Mouse (Mus musculus) MEL (cell line): ENCODE measurements around the gene Ranbp1. TPM values are rescaled to one million over a fixed set of nuclear protein-coding genes. Genes with fewer than 3 reads are reported as not detected.

Experiments used
- DNase-seq: peaks from one replicate; pipeline ENCODE4 v3.0.0; 2011; ENCODE audit warnings: low read depth, low spot score
- H3K27ac ChIP-seq: 2 replicates; pipeline ENCODE4 v1.5.1; 2012; ENCODE audit warnings: low read depth, mild to moderate bottlenecking, control low read depth, low read length, moderate library complexity; ENCODE audit not compliant: control insufficient read depth
- H3K27me3 ChIP-seq, 2 experiments: fragments of 150-350 bp in 1 of 2; sonication (generic) in 1 of 2; 2 replicates each; pipeline ENCODE4 v1.6.1; 2012; ENCODE audit warnings: low read length in 2 of 2, mild to moderate bottlenecking in 2 of 2, improper control_type of control experiment in 1 of 2, moderate library complexity in 1 of 2; ENCODE audit not compliant: insufficient read depth in 2 of 2, control insufficient read depth in 1 of 2
- H3K36me3 ChIP-seq, 2 experiments: 2 replicates each; pipeline ENCODE4 v1.6.1; 2012 to 2014; ENCODE audit warnings: low read length in 2 of 2, improper control_type of control experiment in 1 of 2, inconsistent platforms in 1 of 2, mild to moderate bottlenecking in 1 of 2; ENCODE audit not compliant: insufficient read depth in 2 of 2, control insufficient read depth in 1 of 2
- H3K4me1 ChIP-seq, 2 experiments: fragments of 150-350 bp in 1 of 2; sonication (generic) in 1 of 2; 2 replicates each; pipeline ENCODE4 v1.6.1; 2012; ENCODE audit warnings: low read length in 2 of 2, improper control_type of control experiment in 1 of 2, mild to moderate bottlenecking in 1 of 2; ENCODE audit not compliant: insufficient read depth in 2 of 2, control insufficient read depth in 1 of 2
- H3K4me3 ChIP-seq, 2 experiments: fragments of 150-350 bp in 1 of 2; sonication (generic) in 1 of 2; 2 replicates each; pipeline ENCODE4 v1.5.1; 2012; ENCODE audit warnings: low read depth in 2 of 2, low read length in 2 of 2, mild to moderate bottlenecking in 2 of 2, moderate library complexity in 2 of 2, control low read depth in 1 of 2, improper control_type of control experiment in 1 of 2; ENCODE audit not compliant: control insufficient read depth in 1 of 2, insufficient read depth in 1 of 2
- H3K79me2 ChIP-seq: 2 replicates; pipeline ENCODE4 v1.6.1; 2012; ENCODE audit warnings: mild to moderate bottlenecking, low read length, moderate library complexity; ENCODE audit not compliant: control insufficient read depth, poor library complexity, insufficient read depth
- H3K9ac ChIP-seq: 2 replicates; pipeline ENCODE4 v1.6.1; 2012; ENCODE audit warnings: low read depth, mild to moderate bottlenecking, control low read depth, low read length, moderate library complexity; ENCODE audit not compliant: control insufficient read depth, poor library complexity, severe bottlenecking
- H3K9me3 ChIP-seq: fragments of 150-350 bp; sonication (generic); replicated peaks from 2 replicates; pipeline ENCODE4 v1.6.1; 2012; ENCODE audit warnings: mild to moderate bottlenecking, low read length, improper control_type of control experiment, moderate library complexity; ENCODE audit not compliant: insufficient read depth
- CHD1 ChIP-seq: IDR thresholded peaks from 2 replicates; pipeline ENCODE4 v1.6.1; 2012; ENCODE audit warnings: low read depth, mild to moderate bottlenecking, inconsistent platforms, low read length, improper control_type of control experiment
- CTCF ChIP-seq, 3 experiments: IDR thresholded peaks in 2 of 3; conservative IDR thresholded peaks in 1 of 3; 2 replicates each; pipeline ENCODE4 v1.5.1; 2011 to 2012; ENCODE audit warnings: low read length in 3 of 3, low read depth in 2 of 3, mild to moderate bottlenecking in 2 of 3, improper control_type of control experiment in 1 of 3, inconsistent platforms in 1 of 3, mixed read lengths in 1 of 3, moderate library complexity in 1 of 3; ENCODE audit not compliant: control insufficient read depth in 1 of 3, insufficient read depth in 1 of 3, poor library complexity in 1 of 3, severe bottlenecking in 1 of 3
- ELF1 ChIP-seq: IDR thresholded peaks from 2 replicates; pipeline ENCODE4 v1.6.1; 2014; ENCODE audit warnings: low read depth, mild to moderate bottlenecking, inconsistent platforms, low read length, improper control_type of control experiment, moderate library complexity
- EP300 ChIP-seq, 2 experiments: IDR thresholded peaks; 2 replicates each; pipeline ENCODE4 v1.6.1; 2011; ENCODE audit warnings: improper control_type of control experiment in 2 of 2, low read length in 2 of 2, low read depth in 1 of 2, mild to moderate bottlenecking in 1 of 2
- ETS1 ChIP-seq: IDR thresholded peaks from 2 replicates; pipeline ENCODE4 v1.6.1; 2012; ENCODE audit warnings: low read depth, mild to moderate bottlenecking, inconsistent platforms, low read length, improper control_type of control experiment, moderate library complexity
- GABPA ChIP-seq: IDR thresholded peaks from 2 replicates; pipeline ENCODE4 v1.6.1; 2012; ENCODE audit warnings: low read depth, mild to moderate bottlenecking, inconsistent platforms, low read length, improper control_type of control experiment, moderate library complexity
- MAX ChIP-seq: IDR thresholded peaks from 2 replicates; pipeline ENCODE4 v1.6.1; 2011; ENCODE audit warnings: low read length, improper control_type of control experiment
- MEF2A ChIP-seq: IDR thresholded peaks from 2 replicates; pipeline ENCODE4 v1.6.1; 2014; ENCODE audit warnings: low read depth, mild to moderate bottlenecking, inconsistent platforms, low read length, improper control_type of control experiment; ENCODE audit not compliant: poor library complexity, insufficient replicate concordance, severe bottlenecking; ENCODE audit errors: extremely low read depth
- MXI1 ChIP-seq: IDR thresholded peaks from 2 replicates; pipeline ENCODE4 v1.6.1; 2011; ENCODE audit warnings: mild to moderate bottlenecking, low read depth, low read length, improper control_type of control experiment
- MYC ChIP-seq: IDR thresholded peaks from 2 replicates; pipeline ENCODE4 v1.6.1; 2011; ENCODE audit warnings: low read depth, mild to moderate bottlenecking, low read length, improper control_type of control experiment, moderate library complexity
- NRF1 ChIP-seq: IDR thresholded peaks from 2 replicates; pipeline ENCODE4 v1.6.1; 2014; ENCODE audit warnings: low read depth, mild to moderate bottlenecking, inconsistent platforms, low read length, improper control_type of control experiment, moderate library complexity; ENCODE audit not compliant: poor library complexity, insufficient read depth, severe bottlenecking
- POLR2A ChIP-seq, 2 experiments: IDR thresholded peaks; 2 replicates each; pipeline ENCODE4 v1.6.1; 2011 to 2012; ENCODE audit warnings: low read length in 2 of 2, mild to moderate bottlenecking in 2 of 2, control low read depth in 1 of 2, improper control_type of control experiment in 1 of 2, low read depth in 1 of 2, moderate library complexity in 1 of 2; ENCODE audit not compliant: control insufficient read depth in 1 of 2, insufficient read depth in 1 of 2, poor library complexity in 1 of 2
- POLR2AphosphoS2 ChIP-seq: IDR thresholded peaks from 2 replicates; pipeline ENCODE4 v1.6.1; 2011; ENCODE audit warnings: low read length, improper control_type of control experiment
- RAD21 ChIP-seq: IDR thresholded peaks from 2 replicates; pipeline ENCODE4 v1.6.1; 2011; ENCODE audit warnings: mild to moderate bottlenecking, low read depth, low read length, improper control_type of control experiment
- RCOR1 ChIP-seq: IDR thresholded peaks from 2 replicates; pipeline ENCODE4 v1.6.1; 2012; ENCODE audit warnings: low read depth, mild to moderate bottlenecking, inconsistent platforms, low read length, improper control_type of control experiment
- SMC3 ChIP-seq: IDR thresholded peaks from 2 replicates; pipeline ENCODE4 v1.6.1; 2011; ENCODE audit warnings: low read depth, low read length, improper control_type of control experiment
- TAL1 ChIP-seq: IDR thresholded peaks from 2 replicates; pipeline ENCODE4 v1.6.1; 2012; ENCODE audit warnings: mild to moderate bottlenecking, inconsistent platforms, low read length, moderate library complexity, mixed read lengths
- TBP ChIP-seq: IDR thresholded peaks from 2 replicates; pipeline ENCODE4 v1.8.0; 2011; ENCODE audit warnings: low read depth, low read length, improper control_type of control experiment
- TCF12 ChIP-seq: IDR thresholded peaks from 2 replicates; pipeline ENCODE4 v1.6.1; 2014; ENCODE audit warnings: low read depth, mild to moderate bottlenecking, inconsistent platforms, low read length, improper control_type of control experiment, moderate library complexity
- USF1 ChIP-seq: IDR thresholded peaks from 2 replicates; pipeline ENCODE4 v1.6.1; 2014; ENCODE audit warnings: low read depth, mild to moderate bottlenecking, inconsistent platforms, low read length, improper control_type of control experiment, moderate library complexity
- USF2 ChIP-seq, 2 experiments: IDR thresholded peaks; 2 replicates each; pipeline ENCODE4 v1.6.1; 2011 to 2012; ENCODE audit warnings: improper control_type of control experiment in 2 of 2, low read length in 2 of 2, borderline replicate concordance in 1 of 2, inconsistent platforms in 1 of 2, low read depth in 1 of 2, mild to moderate bottlenecking in 1 of 2; ENCODE audit not compliant: insufficient read depth in 1 of 2
- ZC3H11A ChIP-seq: IDR thresholded peaks from 2 replicates; pipeline ENCODE4 v1.6.1; 2012; ENCODE audit warnings: low read depth, mild to moderate bottlenecking, inconsistent platforms, low read length, improper control_type of control experiment
- polyA plus RNA-seq, 2 experiments: library from polyadenylated mRNA; stranded (reverse) in 1 of 2; unstranded in 1 of 2; fragments of >175 nt in 1 of 2; fragments of >200 nt in 1 of 2; gene quantifications; 2 replicates each; pipeline versions ENCODE4 v1.2.1 to v1.2.4; 2012; ENCODE audit warnings: low replicate concordance in 2 of 2, low read depth in 1 of 2; ENCODE audit not compliant: insufficient read length in 2 of 2, insufficient read depth in 1 of 2, missing spikeins in 1 of 2
- total RNA-seq: library from RNA; depleted of rRNA; stranded (reverse); fragments of 300-350 nt; gene quantifications from 2 replicates; pipeline ENCODE4 v1.2.3, GENCODE M21; 2012

The Ranbp1 gene
- total and polyA plus RNA-seq, 3 experiments, result 162 to 681 (median 440) TPM

GRCm38 (mm10) chr16:18218580-18218996 lies 29.9 kb downstream of the Ranbp1 start:
- no peak for DNase-seq
- H3K79me2 ChIP-seq, result no peaks in the 10 kb centered on the region
- H3K27ac ChIP-seq, result no peak overlapping the region
- TF ChIP-seq MAX (no peak), TAL1 (no peak), CTCF (IDR thresholded peaks at IDR 0.05 in 2 of 3, conservative IDR thresholded peaks at IDR 0.05 in 1 of 3; ENCODE audit: control insufficient read depth in 1 of 3, insufficient read depth in 1 of 3, low read depth in 2 of 3, low read length in 3 of 3, poor library complexity in 1 of 3, severe bottlenecking in 1 of 3) (no peak), RAD21 (no peak), USF2 (IDR thresholded peaks at IDR 0.05; ENCODE audit: borderline replicate concordance in 1 of 2, insufficient read depth in 1 of 2, low read depth in 1 of 2, low read length in 2 of 2) (no peak), RCOR1 (no peak), ETS1 (no peak), POLR2A (IDR thresholded peaks at IDR 0.05; ENCODE audit: control insufficient read depth in 1 of 2, insufficient read depth in 1 of 2, low read depth in 1 of 2, low read length in 2 of 2, poor library complexity in 1 of 2) (no peak), ZC3H11A (no peak), USF1 (no peak), TCF12 (no peak), POLR2AphosphoS2 (no peak), NRF1 (no peak), TBP (no peak), MEF2A (no peak), MYC (no peak), GABPA (no peak)
- H3K36me3 ChIP-seq, result no peaks in the 10 kb centered on the region
- H3K9me3 ChIP-seq, result no peaks in the 10 kb centered on the region
- H3K4me3 ChIP-seq, result no peak overlapping the region
- H3K9ac ChIP-seq, result no peak overlapping the region
- no peaks in the 10 kb centered on the region for H3K4me1 ChIP-seq
- H3K27me3 ChIP-seq, result no peaks in the 10 kb centered on the region

GRCm38 (mm10) chr16:18217579-18217978 lies 31.0 kb downstream of the Ranbp1 start, which contains the start of gene Ccdc188:
Gene Ccdc188, plus strand, starts transcription at chr16:18217879.
- Histone ChIP-seq H3K4me1 (no peaks in the 10 kb centered on the region), H3K27ac (no peak within 1 kb of the TSS), H3K4me3 (no peak within 1 kb of the TSS), H3K9me3 (no peaks in the 10 kb centered on the region), H3K27me3 (no peaks in the 10 kb centered on the region), H3K79me2 (no peaks in the 10 kb centered on the region), H3K9ac (no peak within 1 kb of the TSS), H3K36me3 (no peaks in the 10 kb centered on the region)
- DNase-seq, result no peak
- TF ChIP-seq CHD1 (no peak), MXI1 (no peak), USF1 (no peak), TBP (no peak), ETS1 (no peak), SMC3 (no peak), EP300 (IDR thresholded peaks at IDR 0.05; ENCODE audit: low read depth in 1 of 2, low read length in 2 of 2) (no peak), USF2 (IDR thresholded peaks at IDR 0.05; ENCODE audit: borderline replicate concordance in 1 of 2, insufficient read depth in 1 of 2, low read depth in 1 of 2, low read length in 2 of 2) (no peak), NRF1 (no peak), RCOR1 (no peak), ELF1 (no peak), MEF2A (no peak), TAL1 (no peak)
